Mouse (Mus musculus) CD4-positive, CD25-positive, alpha-beta regulatory T cell, adult 2 months (primary cell): Measurements from ENCODE around the gene Pgpep1.

Source experiments
- DNase-seq: peaks from one replicate; pipeline ENCODE4 v3.0.0-alpha.2; 2012; ENCODE audit warnings: low read depth, low spot score

The Pgpep1 gene

GRCm38 (mm10) chr8:70691230-70691629, 31.0 kb upstream of the Pgpep1 start:
- DNase-seq, result no peak

- no peak for DNase-seq
Measured at GRCm38 (mm10) chr8:70689892-70690390, 29.8 kb upstream of the Pgpep1 start.

- DNase-seq, result no peak
Measured at GRCm38 (mm10) chr8:70688136-70688535, 27.9 kb upstream of the Pgpep1 start.

- no peak for DNase-seq
Measured at GRCm38 (mm10) chr8:70687576-70687975, 27.4 kb upstream of the Pgpep1 start.

- peak; percentile 90 for DNase-seq
Measured at GRCm38 (mm10) chr8:70684291-70684690, 24.1 kb upstream of the Pgpep1 start.

GRCm38 (mm10) chr8:70682692-70683091, 22.5 kb upstream of the Pgpep1 start:
- no peak for DNase-seq

- DNase-seq, result no peak
Measured at GRCm38 (mm10) chr8:70682193-70682592, 22.0 kb upstream of the Pgpep1 start.

- DNase-seq, result no peak
Measured at GRCm38 (mm10) chr8:70681410-70681809, 21.2 kb upstream of the Pgpep1 start.

- DNase-seq, result no peak
Measured at GRCm38 (mm10) chr8:70680039-70680438, 19.9 kb upstream of the Pgpep1 start.

- no peak for DNase-seq
Measured at GRCm38 (mm10) chr8:70679404-70679803, 19.2 kb upstream of the Pgpep1 start.

GRCm38 (mm10) chr8:70678679-70679078, 18.5 kb upstream of the Pgpep1 start:
- no peak for DNase-seq

- no peak for DNase-seq
Measured at GRCm38 (mm10) chr8:70677451-70678080, 17.4 kb upstream of the Pgpep1 start.

- DNase-seq, result peak; percentile 71
Measured at GRCm38 (mm10) chr8:70675336-70675735, 15.1 kb upstream of the Pgpep1 start.

GRCm38 (mm10) chr8:70674716-70675115, 14.5 kb upstream of the Pgpep1 start:
- DNase-seq, result peak; percentile 56

- no peak for DNase-seq
Measured at GRCm38 (mm10) chr8:70674109-70674508, 13.9 kb upstream of the Pgpep1 start.

- DNase-seq, result peak; percentile 99
Measured at GRCm38 (mm10) chr8:70673079-70673856, 13.1 kb upstream of the Pgpep1 start, which contains the start of gene Lsm4. Gene Lsm4 (plus strand): TSS chr8:70673248.

- no peak for DNase-seq
Measured at GRCm38 (mm10) chr8:70672325-70673078, 12.3 kb upstream of the Pgpep1 start.

- no peak for DNase-seq
Measured at GRCm38 (mm10) chr8:70671615-70672324, 11.6 kb upstream of the Pgpep1 start.

- DNase-seq, result no peak
Measured at GRCm38 (mm10) chr8:70667071-70667470, 6.9 kb upstream of the Pgpep1 start.

GRCm38 (mm10) chr8:70665599-70665998, 5.4 kb upstream of the Pgpep1 start:
- DNase-seq, result no peak

GRCm38 (mm10) chr8:70664631-70665030, 4.4 kb upstream of the Pgpep1 start:
- no peak for DNase-seq

GRCm38 (mm10) chr8:70663691-70664090, 3.5 kb upstream of the Pgpep1 start:
- DNase-seq, result no peak
